Mouse (Mus musculus): ENCODE results near the gene Gm49392. TPM values are rescaled to one million over a fixed set of nuclear protein-coding genes. Genes with fewer than 3 reads are reported as not detected.

The Gm49392 gene
- polyA plus RNA-seq, 1 experiment from 2014 or later = 0.13 TPM

- no peaks in the 10 kb centered on the region for H3K4me1 ChIP-seq (replicated peaks)
- no peak overlapping the region for H3K27ac ChIP-seq (replicated peaks)
- no peak for ATAC-seq (ENCODE audit: low FRiP score, low read depth)
- 77% methylated on average over 2 of the region's 2 CpGs for WGBS
- H3K9ac ChIP-seq = no peak overlapping the region
- H3K9me3 ChIP-seq = no peaks in the 10 kb centered on the region
- H3K27me3 ChIP-seq = no peaks in the 10 kb centered on the region
- no peak overlapping the region for H3K4me2 ChIP-seq
- no peaks in the 10 kb centered on the region for H3K36me3 ChIP-seq
- no peak overlapping the region for H3K4me3 ChIP-seq
These were observed 57.3 kb downstream of the Gm49392 start for GRCm38 (mm10) chr13:60839353-60839902.

- ATAC-seq (ENCODE audit: low FRiP score, low read depth) = no peak
- no peaks in the 10 kb centered on the region for H3K36me3 ChIP-seq
- H3K9ac ChIP-seq = no peak overlapping the region
- H3K4me1 ChIP-seq (replicated peaks) = no peaks in the 10 kb centered on the region
- H3K4me2 ChIP-seq = no peak overlapping the region
- H3K27me3 ChIP-seq = no peaks in the 10 kb centered on the region
- no peaks in the 10 kb centered on the region for H3K9me3 ChIP-seq
- H3K4me3 ChIP-seq = no peak overlapping the region
- 53% methylated on average over 3 of the region's 3 CpGs for WGBS
- H3K27ac ChIP-seq (replicated peaks) = no peak overlapping the region
These were observed 70.6 kb downstream of the Gm49392 start for GRCm38 (mm10) chr13:60826052-60826451.

- 80% methylated on average over 3 of the region's 3 CpGs for WGBS
- Histone ChIP-seq H3K36me3 (no peaks in the 10 kb centered on the region), H3K27ac (replicated peaks) (no peak overlapping the region), H3K4me3 (no peak overlapping the region), H3K4me2 (no peak overlapping the region), H3K27me3 (no peaks in the 10 kb centered on the region), H3K4me1 (replicated peaks) (no peaks in the 10 kb centered on the region), H3K9me3 (no peaks in the 10 kb centered on the region), H3K9ac (no peak overlapping the region)
- ATAC-seq (ENCODE audit: low FRiP score, low read depth) = no peak
These were observed 76.1 kb downstream of the Gm49392 start for GRCm38 (mm10) chr13:60820486-60821175.

DNA sequence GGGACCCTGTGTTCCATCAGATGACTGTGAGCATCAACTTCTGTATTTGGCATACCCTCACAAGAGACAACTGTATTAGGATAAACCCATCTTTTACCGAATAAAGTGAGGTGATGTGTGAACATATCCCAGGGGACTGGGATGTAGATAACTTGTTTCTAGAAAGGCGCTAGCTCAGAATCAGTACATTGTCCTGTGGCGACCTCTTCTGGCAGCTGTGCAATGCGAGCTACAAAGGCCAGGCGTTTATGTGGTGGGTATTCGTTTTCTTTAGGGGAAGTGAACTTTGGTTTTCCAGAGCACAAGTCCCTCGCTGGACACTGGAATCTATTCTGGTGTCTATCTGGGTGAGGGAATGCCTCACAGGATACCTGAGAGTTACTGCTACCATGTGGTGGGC is 77.2 kb downstream of the Gm49392 start:
- Histone ChIP-seq H3K36me3 (no peaks in the 10 kb centered on the region), H3K9ac (no peak overlapping the region), H3K4me1 (replicated peaks) (no peaks in the 10 kb centered on the region), H3K27ac (replicated peaks) (no peak overlapping the region), H3K4me2 (no peak overlapping the region), H3K4me3 (no peak overlapping the region), H3K27me3 (no peaks in the 10 kb centered on the region), H3K9me3 (no peaks in the 10 kb centered on the region)
- 15% methylated on average over 7 of the region's 7 CpGs for WGBS
- ATAC-seq (ENCODE audit: low FRiP score, low read depth) = no peak

- Histone ChIP-seq H3K4me2 (no peak overlapping the region), H3K9me3 (no peaks in the 10 kb centered on the region), H3K27ac (replicated peaks) (no peak overlapping the region), H3K9ac (no peak overlapping the region), H3K36me3 (no peaks in the 10 kb centered on the region), H3K27me3 (no peaks in the 10 kb centered on the region), H3K4me3 (no peak overlapping the region), H3K4me1 (replicated peaks) (no peaks in the 10 kb centered on the region)
- ATAC-seq (ENCODE audit: low FRiP score, low read depth) = no peak
- 83% methylated on average over 1 of the region's 1 CpGs for WGBS
These were observed 83.0 kb downstream of the Gm49392 start for GRCm38 (mm10) chr13:60813722-60814121.

- 90% methylated on average over 6 of the region's 6 CpGs for WGBS
These were observed 83.9 kb downstream of the Gm49392 start for GRCm38 (mm10) chr13:60812768-60813167.

DNA sequence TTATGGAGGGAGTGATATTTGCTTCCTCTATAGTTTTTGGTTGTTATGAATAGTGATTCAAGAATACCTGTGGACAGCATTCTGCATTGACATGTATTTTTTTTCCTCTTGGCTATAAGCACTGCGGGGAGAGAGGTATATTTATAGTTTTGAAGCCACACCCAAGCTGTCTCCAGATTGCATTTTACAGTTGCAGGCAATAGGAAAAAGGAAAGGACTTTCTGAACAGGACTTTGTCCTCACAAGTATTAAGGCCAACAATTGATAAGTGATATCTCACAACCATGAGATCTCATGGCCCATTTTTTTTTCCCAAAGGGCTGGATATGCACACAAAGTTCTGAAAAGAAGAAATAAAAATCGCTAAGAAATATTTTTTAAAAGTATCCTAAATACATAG is 87.0 kb downstream of the Gm49392 start:
- Histone ChIP-seq H3K36me3 (no peaks in the 10 kb centered on the region), H3K4me1 (replicated peaks) (no peaks in the 10 kb centered on the region), H3K27me3 (no peaks in the 10 kb centered on the region), H3K9me3 (no peaks in the 10 kb centered on the region), H3K27ac (replicated peaks) (no peak overlapping the region), H3K4me2 (no peak overlapping the region), H3K4me3 (no peak overlapping the region), H3K9ac (no peak overlapping the region)
- no peak for ATAC-seq (ENCODE audit: low FRiP score, low read depth)
- 78% methylated on average over 2 of the region's 2 CpGs for WGBS

More at GRCm38 (mm10) chr13:60812768-60813167, 83.9 kb downstream of the Gm49392 start:
- no peaks in the 10 kb centered on the region for H3K4me1 ChIP-seq (replicated peaks)
- H3K4me2 ChIP-seq = no peak overlapping the region
- no peak for ATAC-seq (ENCODE audit: low FRiP score, low read depth)
- no peak overlapping the region for H3K27ac ChIP-seq (replicated peaks)
- no peaks in the 10 kb centered on the region for H3K9me3 ChIP-seq
- no peak overlapping the region for H3K4me3 ChIP-seq
- no peaks in the 10 kb centered on the region for H3K36me3 ChIP-seq
- no peak overlapping the region for H3K9ac ChIP-seq
- H3K27me3 ChIP-seq = no peaks in the 10 kb centered on the region

DNA sequence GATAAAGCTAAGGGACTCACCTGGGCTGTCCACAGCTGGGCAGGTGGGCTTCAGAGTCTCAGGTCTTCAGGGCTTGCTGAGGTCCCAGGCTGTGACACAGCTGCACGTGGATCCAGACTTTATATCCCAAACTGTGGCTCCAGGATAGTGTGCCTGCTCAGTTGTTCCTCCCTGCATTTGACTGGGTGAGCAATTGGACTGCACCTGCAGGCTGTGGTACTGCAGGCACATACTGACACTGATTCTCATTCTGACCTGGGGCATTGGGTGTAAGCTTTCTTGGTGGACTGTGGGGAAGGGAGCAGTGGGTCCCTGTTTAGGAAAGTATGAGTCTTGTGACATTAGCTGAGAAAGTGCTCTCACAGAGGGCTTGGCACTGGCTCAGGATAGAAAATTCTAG is 93.9 kb downstream of the Gm49392 start, which contains the start of gene Ctsll3:
Gene Ctsll3 (minus strand): TSS at position 101 of the 400 bp plus-strand sequence.
- no peak within 1 kb of the TSS for H3K4me2 ChIP-seq
- no peak within 1 kb of the TSS for H3K4me3 ChIP-seq
- no peaks in the 10 kb centered on the region for H3K27me3 ChIP-seq
- no peaks in the 10 kb centered on the region for H3K4me1 ChIP-seq (replicated peaks)
- no peaks in the 10 kb centered on the region for H3K36me3 ChIP-seq
- H3K9ac ChIP-seq = no peak within 1 kb of the TSS
- no peak within 1 kb of the TSS for H3K27ac ChIP-seq (replicated peaks)
- 68% methylated on average over 1 of the region's 1 CpGs for WGBS
- ATAC-seq (ENCODE audit: low FRiP score, low read depth) = no peak
- H3K9me3 ChIP-seq = no peaks in the 10 kb centered on the region

Other genes with a start within 250 kb of the Gm49392 start
- not detected in 2 replicates for gene BC051665, start 110.5 kb downstream of the Gm49392 start, polyA plus RNA-seq (2015; fragmentation: Nextera tagmentation; extraction: Ambion mirVana)
- not detected in 2 replicates for gene Ctsll3, start 94.0 kb downstream of the Gm49392 start, polyA plus RNA-seq (2015; fragmentation: Nextera tagmentation; extraction: Ambion mirVana)
- not detected in 2 replicates for gene 4930486L24Rik, start 32.4 kb downstream of the Gm49392 start, polyA plus RNA-seq (2015; fragmentation: Nextera tagmentation; extraction: Ambion mirVana)
- 1.2 and 1.9 TPM in 2 replicates for gene Ctla2b, start 553 bp upstream of the Gm49392 start, polyA plus RNA-seq (2015; fragmentation: Nextera tagmentation; extraction: Ambion mirVana)
- not detected in 2 replicates for gene Tpbpb, start 8.0 kb upstream of the Gm49392 start, polyA plus RNA-seq (2015; fragmentation: Nextera tagmentation; extraction: Ambion mirVana)
- not detected in 2 replicates for gene Gm49393, start 38.7 kb upstream of the Gm49392 start, polyA plus RNA-seq (2015; fragmentation: Nextera tagmentation; extraction: Ambion mirVana)
- 0.71 and 1.5 TPM in 2 replicates for gene Gm49391, start 39.7 kb upstream of the Gm49392 start, polyA plus RNA-seq (2015; fragmentation: Nextera tagmentation; extraction: Ambion mirVana)
- 15.1 and 21.4 TPM in 2 replicates for gene Ctla2a, start 39.7 kb upstream of the Gm49392 start, polyA plus RNA-seq (2015; fragmentation: Nextera tagmentation; extraction: Ambion mirVana)
- gene Tpbpa, start 45.1 kb upstream of the Gm49392 start, polyA plus RNA-seq (2015; fragmentation: Nextera tagmentation; extraction: Ambion mirVana) = not detected in 2 replicates
- not detected in 2 replicates for gene Ctsj, start 109.1 kb upstream of the Gm49392 start, polyA plus RNA-seq (2015; fragmentation: Nextera tagmentation; extraction: Ambion mirVana)
- not detected in 2 replicates for gene Ctsq, start 143.7 kb upstream of the Gm49392 start, polyA plus RNA-seq (2015; fragmentation: Nextera tagmentation; extraction: Ambion mirVana)

Measured in hindbrain, embryonic 15.5 days (tissue).